Mouse (Mus musculus): Measurements from ENCODE around the gene Cxcr4.
A peak's percentile ranks its signal among the peaks of the same experiment; 100 is the strongest.
"Not testable (repeated sequence)": the region's sequence is repeated elsewhere in the genome, so short reads cannot be mapped to it uniquely, and the experiment has no call there.

The Cxcr4 gene

GRCm38 (mm10) chr1:128600549-128600948 is 8.5 kb upstream of the Cxcr4 start:
- no peak for DNase-seq (ENCODE audit: low spot score in 2 of 2)

GRCm38 (mm10) chr1:128597209-128597782 is 5.2 kb upstream of the Cxcr4 start:
- no peak for DNase-seq (ENCODE audit: low spot score in 2 of 2)

GRCm38 (mm10) chr1:128595528-128595927 is 3.4 kb upstream of the Cxcr4 start:
- no peak for DNase-seq (ENCODE audit: low spot score in 2 of 2)

- no peak for DNase-seq (ENCODE audit: low spot score in 2 of 2)
Observed at GRCm38 (mm10) chr1:128595105-128595420, 3.0 kb upstream of the Cxcr4 start.

- DNase-seq (ENCODE audit: low spot score in 2 of 2): no peak
Observed at GRCm38 (mm10) chr1:128594353-128595104, 2.4 kb upstream of the Cxcr4 start.

GRCm38 (mm10) chr1:128592961-128593501 is 938 bp upstream of the Cxcr4 start:
- DNase-seq (ENCODE audit: low spot score in 2 of 2): peak in 1 of 2 experiments; percentile 51

GRCm38 (mm10) chr1:128591721-128592210 is 327 bp downstream of the Cxcr4 start:
- peak; percentile 51 to 58 for DNase-seq (ENCODE audit: low spot score in 2 of 2)

- peak; percentile 88 to 92 for DNase-seq (ENCODE audit: low spot score in 2 of 2)
Observed at GRCm38 (mm10) chr1:128590816-128591720, 1.0 kb downstream of the Cxcr4 start.

GRCm38 (mm10) chr1:128590011-128590410 is 2.1 kb downstream of the Cxcr4 start:
- no peak for DNase-seq (ENCODE audit: low spot score in 2 of 2)

GRCm38 (mm10) chr1:128589488-128589887 is 2.6 kb downstream of the Cxcr4 start:
- DNase-seq (ENCODE audit: low spot score in 2 of 2): no peak

GRCm38 (mm10) chr1:128588337-128588736 is 3.8 kb downstream of the Cxcr4 start:
- no peak for DNase-seq (ENCODE audit: low spot score in 2 of 2)

- no peak for DNase-seq (ENCODE audit: low spot score in 2 of 2)
Observed at GRCm38 (mm10) chr1:128586928-128587780, 4.9 kb downstream of the Cxcr4 start.

GRCm38 (mm10) chr1:128586162-128586927 is 5.7 kb downstream of the Cxcr4 start:
- no peak for DNase-seq (ENCODE audit: low spot score in 2 of 2)

- no peak for DNase-seq (ENCODE audit: low spot score in 2 of 2)
Observed at GRCm38 (mm10) chr1:128585396-128586161, 6.5 kb downstream of the Cxcr4 start.

GRCm38 (mm10) chr1:128584716-128585115 is 7.4 kb downstream of the Cxcr4 start:
- not testable (repeated sequence) for DNase-seq (ENCODE audit: low spot score in 2 of 2)

- DNase-seq (ENCODE audit: low spot score in 2 of 2): no peak
Observed at GRCm38 (mm10) chr1:128583279-128583872, 8.7 kb downstream of the Cxcr4 start.

- no peak for DNase-seq (ENCODE audit: low spot score in 2 of 2)
Observed at GRCm38 (mm10) chr1:128580321-128580720, 11.8 kb downstream of the Cxcr4 start.

- DNase-seq (ENCODE audit: low spot score in 2 of 2): no peak
Observed at GRCm38 (mm10) chr1:128578454-128578853, 13.6 kb downstream of the Cxcr4 start.

- DNase-seq (ENCODE audit: low spot score in 2 of 2): no peak
Observed at GRCm38 (mm10) chr1:128575096-128575495, 17.0 kb downstream of the Cxcr4 start.
